22 mouse cellular contexts compared by ENCODE assay signal in genomic region chr1:178611512-178611911, GRCm38 (mm10).
A peak's percentile ranks its signal among the peaks of the same experiment; 100 is the strongest.
DNase-seq lines count a peak whose midpoint lies in the region; ATAC-seq and TF ChIP-seq lines count a peak whose summit lies in the region.
"Had no signal": no experiment of that assay in that cellular context is flagged by ENCODE, and none has a peak within 500 bp of the region (broad histone marks: within the 10 kb centered on the region; RNA-seq: fewer than 3 reads in every experiment).

No protein-coding gene starts in this region.

- peak; percentile 61 for DNase-seq in heart, adult 11 months
- no peak for DNase-seq in heart, postnatal 36 days
- no peak for DNase-seq in hindbrain, embryonic 14.5 days (ENCODE audit: low spot score)
- no peak for DNase-seq in limb, embryonic 10.5 days (ENCODE audit: low spot score)
- DNase-seq in forebrain, embryonic 11.5 days (ENCODE audit: low spot score): no peak
- DNase-seq: adrenal gland, adult 8-10 months; adrenal gland, postnatal 36 days; B cell, adult 2 months; cerebellum, adult 8-10 months; cerebellum, postnatal 14 days; gastrocnemius, postnatal 36 days; heart, adult 2 months; heart, postnatal 10 days had no signal

- TF ChIP-seq CTCF in cortical plate, adult 2 months (IDR thresholded peaks at IDR 0.05; ENCODE audit: extremely low read depth, insufficient read depth, low read length): no peak

- TF ChIP-seq POLR2A in cortical plate, adult 2 months (IDR thresholded peaks at IDR 0.05; ENCODE audit: extremely low read depth, insufficient read depth, low read length): no peak

- H3K9me3 ChIP-seq in hindbrain, embryonic 16.5 days (ENCODE audit: control insufficient read depth, low read length): no peaks in the 10 kb centered on the region
- H3K9me3 ChIP-seq in hindbrain, embryonic 14.5 days (ENCODE audit: control insufficient read depth, low read length): no peaks in the 10 kb centered on the region
- no peaks in the 10 kb centered on the region for H3K9me3 ChIP-seq in limb, embryonic 10.5 days (replicated peaks)
- no peaks in the 10 kb centered on the region for H3K9me3 ChIP-seq in forebrain, embryonic 11.5 days (ENCODE audit: control insufficient read depth, low read length)
- H3K9me3 ChIP-seq: embryonic facial prominence, embryonic 15.5 days; forebrain, embryonic 10.5 days; forebrain, embryonic 15.5 days; intestine, embryonic 15.5 days had no signal

- H3K36me3 ChIP-seq in hindbrain, embryonic 16.5 days (ENCODE audit: control insufficient read depth, insufficient read depth, low read length): no peaks in the 10 kb centered on the region
- no peaks in the 10 kb centered on the region for H3K36me3 ChIP-seq in hindbrain, embryonic 14.5 days (replicated peaks; ENCODE audit: control insufficient read depth, insufficient read depth)
- H3K36me3 ChIP-seq in limb, embryonic 10.5 days: 0 out of 2 replicates have a peak, but pooled peaks cover 5% of the 10 kb centered on the region
- no peaks in the 10 kb centered on the region for H3K36me3 ChIP-seq in forebrain, embryonic 11.5 days (ENCODE audit: control insufficient read depth, insufficient read depth, low read length)
- H3K36me3 ChIP-seq: embryonic facial prominence, embryonic 15.5 days; forebrain, embryonic 10.5 days; forebrain, embryonic 15.5 days; G1E; intestine, embryonic 15.5 days had no signal

- WGBS in hindbrain, embryonic 16.5 days: 81% methylated on average over 15 of the region's 15 CpGs
- WGBS in hindbrain, embryonic 14.5 days: 86% methylated on average over 15 of the region's 15 CpGs
- 87% methylated on average over 15 of the region's 15 CpGs for WGBS in limb, embryonic 10.5 days
- 89% methylated on average over 15 of the region's 15 CpGs for WGBS in forebrain, embryonic 11.5 days

- H3K27ac ChIP-seq in hindbrain, embryonic 16.5 days (ENCODE audit: low read depth, low read length): no peak overlapping the region
- H3K27ac ChIP-seq in hindbrain, embryonic 14.5 days: no peak overlapping the region
- no peak overlapping the region for H3K27ac ChIP-seq in cortical plate, adult 2 months (ENCODE audit: insufficient read depth, low read length)
- 0 out of 2 replicates have a peak overlapping the region, but pooled peaks have one; percentile 5 for H3K27ac ChIP-seq in limb, embryonic 10.5 days
- no peak overlapping the region for H3K27ac ChIP-seq in forebrain, embryonic 11.5 days (ENCODE audit: low read depth, low read length)
- H3K27ac ChIP-seq: embryonic facial prominence, embryonic 15.5 days; forebrain, embryonic 10.5 days; forebrain, embryonic 15.5 days; heart, adult 2 months; intestine, embryonic 15.5 days had no signal

- H3K4me1 ChIP-seq in hindbrain, embryonic 16.5 days (ENCODE audit: control insufficient read depth, insufficient read depth, low read depth, low read length): peaks cover 5% of the 10 kb centered on the region
- H3K4me1 ChIP-seq in hindbrain, embryonic 14.5 days (replicated peaks; ENCODE audit: control insufficient read depth, insufficient read depth, low read length): peaks cover 30% of the 10 kb centered on the region
- no peaks in the 10 kb centered on the region for H3K4me1 ChIP-seq in cortical plate, adult 2 months (ENCODE audit: control insufficient read depth, insufficient read depth, low read length)
- peaks cover 40% of the 10 kb centered on the region for H3K4me1 ChIP-seq in limb, embryonic 10.5 days
- no peaks in the 10 kb centered on the region for H3K4me1 ChIP-seq in forebrain, embryonic 11.5 days (replicated peaks; ENCODE audit: control insufficient read depth, insufficient read depth, low read length)

- no peak for ATAC-seq in hindbrain, embryonic 16.5 days
- no peak for ATAC-seq in hindbrain, embryonic 14.5 days (ENCODE audit: low FRiP score)
- no peak for ATAC-seq in forebrain, embryonic 11.5 days (replicated peaks; ENCODE audit: low FRiP score)
- ATAC-seq: CD4-positive, CD25-positive, alpha-beta regulatory T cell, adult 4 months; forebrain, embryonic 15.5 days; intestine, embryonic 15.5 days had no signal

- H3K4me3 ChIP-seq in hindbrain, embryonic 16.5 days (ENCODE audit: low read length): no peak overlapping the region
- no peak overlapping the region for H3K4me3 ChIP-seq in hindbrain, embryonic 14.5 days (replicated peaks; ENCODE audit: low read length)
- 0 out of 2 replicates have a peak overlapping the region, but pooled peaks have one; percentile 8 for H3K4me3 ChIP-seq in cortical plate, adult 2 months (ENCODE audit: insufficient read depth, low read length)
- no peak overlapping the region for H3K4me3 ChIP-seq in limb, embryonic 10.5 days
- no peak overlapping the region for H3K4me3 ChIP-seq in forebrain, embryonic 11.5 days (ENCODE audit: low read depth, low read length)
- H3K4me3 ChIP-seq: embryonic facial prominence, embryonic 15.5 days; erythroblast, embryonic 14.5 days; forebrain, embryonic 10.5 days; forebrain, embryonic 15.5 days; heart, adult 2 months; intestine, embryonic 15.5 days had no signal

- intact Hi-C loops in heart, postnatal 36 days (cut with DNase I): no loop called here

- H3K27me3 ChIP-seq in hindbrain, embryonic 16.5 days (replicated peaks; ENCODE audit: control insufficient read depth, insufficient read depth, low read length): no peaks in the 10 kb centered on the region
- H3K27me3 ChIP-seq in hindbrain, embryonic 14.5 days (ENCODE audit: control insufficient read depth, insufficient read depth, low read length): no peaks in the 10 kb centered on the region
- no peaks in the 10 kb centered on the region for H3K27me3 ChIP-seq in limb, embryonic 10.5 days (ENCODE audit: low read depth, poor library complexity, severe bottlenecking)
- H3K27me3 ChIP-seq in forebrain, embryonic 11.5 days (ENCODE audit: control insufficient read depth, insufficient read depth, low read length): no peaks in the 10 kb centered on the region
- H3K27me3 ChIP-seq: embryonic facial prominence, embryonic 15.5 days; forebrain, embryonic 15.5 days; intestine, embryonic 15.5 days had no signal

- no peak overlapping the region for H3K4me2 ChIP-seq in hindbrain, embryonic 16.5 days (ENCODE audit: low read length)
- H3K4me2 ChIP-seq in hindbrain, embryonic 14.5 days (replicated peaks): no peak overlapping the region
- no peak overlapping the region for H3K4me2 ChIP-seq in forebrain, embryonic 11.5 days (ENCODE audit: low read depth, low read length, severe bottlenecking)
- H3K4me2 ChIP-seq: embryonic facial prominence, embryonic 15.5 days; forebrain, embryonic 15.5 days; intestine, embryonic 15.5 days had no signal

- peak overlapping the region; percentile 35; the same call in 1 of the 2 replicates for H3K9ac ChIP-seq in hindbrain, embryonic 16.5 days (ENCODE audit: low read depth, low read length)
- no peak overlapping the region for H3K9ac ChIP-seq in hindbrain, embryonic 14.5 days
- H3K9ac ChIP-seq in forebrain, embryonic 11.5 days (ENCODE audit: low read length): no peak overlapping the region
- H3K9ac ChIP-seq: embryonic facial prominence, embryonic 15.5 days; forebrain, embryonic 15.5 days; intestine, embryonic 15.5 days had no signal
